In the genomic region with DNA sequence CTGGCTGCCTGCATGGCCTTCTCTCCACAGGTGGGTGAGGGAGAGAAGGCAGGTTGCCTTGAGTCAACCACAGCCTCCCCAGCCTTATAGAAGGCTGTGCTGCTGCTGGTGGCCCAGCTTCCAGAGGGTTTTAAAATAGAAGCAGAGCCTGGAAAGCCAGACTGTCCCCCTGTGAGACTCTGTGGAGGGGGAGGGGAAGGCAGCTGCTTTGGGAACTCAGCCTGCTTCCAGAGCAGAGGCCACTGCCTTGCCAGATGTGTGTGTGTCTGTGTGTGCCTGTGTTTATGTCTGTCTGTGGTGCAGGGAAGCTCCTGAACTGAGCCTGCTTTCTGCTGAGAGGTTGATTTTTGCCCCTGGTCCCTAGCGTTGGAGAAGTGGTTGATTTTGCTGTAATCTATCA, we compare ENCODE assay signal across 8 mouse cellular contexts. TPM values are rescaled to one million over a fixed set of nuclear protein-coding genes. Genes with fewer than 3 reads are reported as not detected.
DNase-seq lines count a peak whose midpoint lies in the region; ATAC-seq lines count a peak whose summit lies in the region.

No protein-coding gene starts in this region.

- no peak overlapping the region for H3K4me3 ChIP-seq in lung, embryonic 16.5 days (ENCODE audit: low read length)
- H3K4me3 ChIP-seq in liver, embryonic 15.5 days (replicated peaks) = no peak overlapping the region

- no peak for DNase-seq in lung, adult 18-20 months
- peak; percentile 21 for DNase-seq in fibroblast of lung, adult 2 months (ENCODE audit: low read depth)
- peak; percentile 72 to 81 for DNase-seq in heart, postnatal 14 days
- DNase-seq in spleen, postnatal 14 days (ENCODE audit: low spot score in 2 of 2) = no peak
- DNase-seq in retina, postnatal 1 day = no peak

- no peak overlapping the region for H3K9ac ChIP-seq in lung, embryonic 16.5 days (ENCODE audit: low read length)
- H3K9ac ChIP-seq in liver, embryonic 15.5 days = 0 out of 2 replicates have a peak overlapping the region, but pooled peaks have one; percentile 9

- no peaks in the 10 kb centered on the region for H3K27me3 ChIP-seq in lung, embryonic 16.5 days (ENCODE audit: control insufficient read depth, insufficient read depth, low read depth, low read length)
- H3K27me3 ChIP-seq in liver, embryonic 15.5 days = no peaks in the 10 kb centered on the region

- ATAC-seq in lung, embryonic 16.5 days (ENCODE audit: low read depth) = peak; percentile 11; the same call in 1 of the 2 replicates
- no peak for ATAC-seq in liver, embryonic 15.5 days (ENCODE audit: insufficient read depth)
- no peak for ATAC-seq in activated CD4-positive, CD25-positive, alpha-beta regulatory T cell, adult 4 months

- 23% methylated on average over 1 of the region's 1 CpGs for WGBS in lung, embryonic 16.5 days
- WGBS in liver, embryonic 15.5 days (ENCODE audit: insufficient replicate concordance) = 45% methylated on average over 1 of the region's 1 CpGs

- peak overlapping the region; percentile 61; the same call in 1 of the 2 replicates for H3K27ac ChIP-seq in lung, embryonic 16.5 days (ENCODE audit: low read length)
- peak overlapping the region; percentile 19; the same call in 1 of the 2 replicates for H3K27ac ChIP-seq in liver, embryonic 15.5 days (replicated peaks)

- no peaks in the 10 kb centered on the region for H3K36me3 ChIP-seq in lung, embryonic 16.5 days (ENCODE audit: control insufficient read depth, insufficient read depth, low read length)
- 0 out of 2 replicates have a peak, but pooled peaks cover 3% of the 10 kb centered on the region for H3K36me3 ChIP-seq in liver, embryonic 15.5 days (replicated peaks)

- intact Hi-C loops in heart, postnatal 14 days (cut with DNase I) = no loop called here

- peaks cover 43% of the 10 kb centered on the region for H3K4me1 ChIP-seq in lung, embryonic 16.5 days (replicated peaks; ENCODE audit: control insufficient read depth, insufficient read depth, low read length)
- H3K4me1 ChIP-seq in liver, embryonic 15.5 days (replicated peaks) = peaks cover 91% of the 10 kb centered on the region

- H3K4me2 ChIP-seq in lung, embryonic 16.5 days (ENCODE audit: low read depth, low read length) = no peak overlapping the region
- peak overlapping the region; percentile 4; the same call in 1 of the 2 replicates for H3K4me2 ChIP-seq in liver, embryonic 15.5 days

- no peaks in the 10 kb centered on the region for H3K9me3 ChIP-seq in lung, embryonic 16.5 days (ENCODE audit: control insufficient read depth, low read length)
- H3K9me3 ChIP-seq in liver, embryonic 15.5 days (replicated peaks) = no peaks in the 10 kb centered on the region

RNA-seq across cellular contexts. Expression of gene Vdac1, which starts 4.5 kb away (rescaled TPM):
- polyA plus RNA-seq in lung, embryonic 16.5 days (2015; fragmentation: Nextera tagmentation; extraction: Ambion mirVana) = 255 and 264 TPM in 2 replicates
- total RNA-seq in heart, postnatal 14 days (2021) = 100 to 1,000 TPM; 926 to 937 TPM
- polyA plus RNA-seq in liver, embryonic 15.5 days (2015; fragmentation: Nextera tagmentation; extraction: Ambion mirVana) = 119 TPM in 2 replicates
- polyA plus RNA-seq in activated CD4-positive, CD25-positive, alpha-beta regulatory T cell, adult 4 months (2017; shearing (Covaris generic)) = 10 to 100 TPM; 90.3 to 94.9 TPM

RNA-seq across cellular contexts. Expression of gene 9530068E07Rik, which starts 31.1 kb away (rescaled TPM):
- 226 and 238 TPM in 2 replicates for polyA plus RNA-seq in lung, embryonic 16.5 days (2015; fragmentation: Nextera tagmentation; extraction: Ambion mirVana)
- 10 to 100 TPM; 87.6 to 89.3 TPM for total RNA-seq in heart, postnatal 14 days (2021)
- 55.4 and 58.7 TPM in 2 replicates for polyA plus RNA-seq in liver, embryonic 15.5 days (2015; fragmentation: Nextera tagmentation; extraction: Ambion mirVana)
- polyA plus RNA-seq in activated CD4-positive, CD25-positive, alpha-beta regulatory T cell, adult 4 months (2017; shearing (Covaris generic)) = 10 to 100 TPM; 38.9 to 49.8 TPM

Comparison
In these comparisons a context has a peak if more than half of its experiments do, and no peak if none do; other contexts are left out.
1. DNase-seq: peak in fibroblast of lung, adult 2 months (single experiment) and heart, postnatal 14 days (2 of 2); none in lung, adult 18-20 months (0 of 2), spleen, postnatal 14 days (0 of 2) and retina, postnatal 1 day (single experiment).